Mouse (Mus musculus) embryonic facial prominence, embryonic 10.5 days (tissue): Measurements from ENCODE around the gene Sars2. TPM values are rescaled to one million over a fixed set of nuclear protein-coding genes. Genes with fewer than 3 reads are reported as not detected.
A peak's percentile ranks its signal among the peaks of the same experiment; 100 is the strongest.

Source experiments
- DNase-seq: peaks from one replicate; pipeline ENCODE4 v3.0.0-alpha.2; 2017; ENCODE audit warnings: low spot score
- H3K27ac ChIP-seq: fragments of 300-500 bp; sonication (generic); replicated peaks from 2 replicates; pipeline ENCODE4 v1.5.1; 2016; ENCODE audit warnings: mild to moderate bottlenecking
- H3K27me3 ChIP-seq: fragments of 300-500 bp; sonication (generic); replicated peaks from 2 replicates; pipeline ENCODE4 v1.6.1; 2016; ENCODE audit warnings: low read depth, mild to moderate bottlenecking; ENCODE audit not compliant: poor library complexity, severe bottlenecking
- H3K36me3 ChIP-seq: fragments of 300-500 bp; sonication (generic); replicated peaks from 2 replicates; pipeline ENCODE4 v1.6.1; 2016; ENCODE audit warnings: mild to moderate bottlenecking, moderate library complexity
- H3K4me1 ChIP-seq: fragments of 300-500 bp; sonication (generic); 2 replicates; pipeline ENCODE4 v1.6.1; 2016
- H3K4me3 ChIP-seq: fragments of 300-500 bp; sonication (generic); 2 replicates; pipeline ENCODE4 v1.5.1; 2016; ENCODE audit warnings: mild to moderate bottlenecking, moderate library complexity
- H3K9me3 ChIP-seq: fragments of 300-500 bp; sonication (generic); 2 replicates; pipeline ENCODE4 v1.6.1; 2016; ENCODE audit warnings: mild to moderate bottlenecking
- WGBS: fragments of 180-500 bp; shearing (Covaris S2); methylation state at CpG from one replicate; pipeline ENCODE4 v1.1.7; 2016; 5-methylcytosine and 5-hydroxymethylcytosine counted together
- polyA plus RNA-seq: library from polyadenylated mRNA; unstranded; fragments of >200 nt; fragmentation: Nextera tagmentation; extraction: Ambion mirVana; gene quantifications from 2 replicates; pipeline ENCODE4 v1.2.1, GENCODE M21; 2016

The Sars2 gene
- polyA plus RNA-seq, 1 experiment from 2014 or later, result 40.3 TPM

DNA sequence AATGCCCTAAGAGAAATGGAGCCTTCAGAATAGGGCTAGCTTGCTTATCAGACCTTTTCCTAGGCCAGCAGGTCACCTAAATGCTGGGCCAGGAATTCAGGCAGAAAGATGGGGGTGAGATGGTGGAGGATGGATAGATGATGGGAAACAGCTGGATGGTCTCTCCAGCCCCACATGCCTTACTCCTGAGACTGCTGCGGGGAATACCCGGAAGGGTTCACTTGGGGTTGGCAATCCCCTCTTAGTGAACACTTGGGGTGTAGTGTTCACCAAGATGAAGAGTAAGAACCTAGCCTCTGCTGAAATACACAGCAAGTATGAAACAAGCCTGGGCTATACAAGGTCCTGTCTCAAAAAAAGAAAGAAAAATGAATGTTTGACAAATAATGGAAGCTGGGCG, 47.4 kb downstream of the Sars2 start:
- Histone ChIP-seq H3K4me3 (no peak overlapping the region), H3K4me1 (peaks cover 60% of the 10 kb centered on the region), H3K36me3 (peaks cover 36% of the 10 kb centered on the region), H3K9me3 (no peaks in the 10 kb centered on the region), H3K27me3 (no peaks in the 10 kb centered on the region), H3K27ac (peak overlapping the region; percentile 73)
- 63% methylated on average over 3 of the region's 3 CpGs for WGBS
- DNase-seq, result no peak

DNA sequence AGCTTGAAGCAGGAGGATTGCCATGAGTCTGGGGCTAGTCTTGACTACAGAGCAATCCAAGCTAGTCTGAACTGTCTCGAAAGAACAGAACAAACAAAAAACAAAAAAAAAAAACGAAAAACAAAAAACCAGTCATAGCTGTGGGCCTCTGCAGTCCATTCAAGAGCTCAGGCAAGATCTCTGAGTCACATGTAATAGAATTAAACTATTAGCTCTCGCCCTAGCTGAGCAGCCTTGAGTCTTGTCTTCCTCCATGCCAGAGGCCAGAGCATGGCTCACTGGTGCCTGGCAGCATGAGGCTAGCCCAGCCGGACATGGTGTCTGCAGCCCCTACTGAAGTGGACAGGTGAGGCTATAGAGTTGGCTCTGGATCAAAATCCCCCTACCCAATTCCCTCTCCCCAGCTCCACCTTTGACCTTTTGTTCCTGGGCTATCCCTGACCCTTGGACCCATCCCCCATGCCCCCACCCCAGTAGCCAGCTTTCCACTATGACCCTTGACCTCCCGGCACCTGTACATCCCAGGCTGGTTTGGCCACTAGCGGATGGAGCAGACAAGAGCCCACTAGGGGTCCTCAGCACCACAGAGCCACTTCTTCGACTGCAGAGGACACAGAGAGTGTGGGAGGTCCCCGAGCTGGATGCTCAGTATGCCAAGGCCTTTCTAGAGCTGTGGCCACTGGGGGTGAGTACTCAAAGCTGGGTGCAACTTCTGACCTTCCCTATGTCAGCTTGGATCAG, 48.4 kb downstream of the Sars2 start:
- Histone ChIP-seq H3K27ac (peak overlapping the region; percentile 73), H3K4me1 (peaks cover 53% of the 10 kb centered on the region), H3K27me3 (no peaks in the 10 kb centered on the region), H3K4me3 (no peak overlapping the region), H3K36me3 (peaks cover 28% of the 10 kb centered on the region), H3K9me3 (no peaks in the 10 kb centered on the region)
- peak; percentile 48 for DNase-seq
- 44% methylated on average over 8 of the region's 8 CpGs for WGBS

- H3K4me3 ChIP-seq, result no peak overlapping the region
- DNase-seq, result no peak
- H3K27ac ChIP-seq, result 0 out of 2 replicates have a peak overlapping the region, but pooled peaks have one; percentile 65
- no peaks in the 10 kb centered on the region for H3K27me3 ChIP-seq
- peaks cover 62% of the 10 kb centered on the region for H3K4me1 ChIP-seq
- H3K9me3 ChIP-seq, result no peaks in the 10 kb centered on the region
- peaks cover 14% of the 10 kb centered on the region for H3K36me3 ChIP-seq
Measured at GRCm38 (mm10) chr7:28791706-28792105, 49.9 kb downstream of the Sars2 start.

DNA sequence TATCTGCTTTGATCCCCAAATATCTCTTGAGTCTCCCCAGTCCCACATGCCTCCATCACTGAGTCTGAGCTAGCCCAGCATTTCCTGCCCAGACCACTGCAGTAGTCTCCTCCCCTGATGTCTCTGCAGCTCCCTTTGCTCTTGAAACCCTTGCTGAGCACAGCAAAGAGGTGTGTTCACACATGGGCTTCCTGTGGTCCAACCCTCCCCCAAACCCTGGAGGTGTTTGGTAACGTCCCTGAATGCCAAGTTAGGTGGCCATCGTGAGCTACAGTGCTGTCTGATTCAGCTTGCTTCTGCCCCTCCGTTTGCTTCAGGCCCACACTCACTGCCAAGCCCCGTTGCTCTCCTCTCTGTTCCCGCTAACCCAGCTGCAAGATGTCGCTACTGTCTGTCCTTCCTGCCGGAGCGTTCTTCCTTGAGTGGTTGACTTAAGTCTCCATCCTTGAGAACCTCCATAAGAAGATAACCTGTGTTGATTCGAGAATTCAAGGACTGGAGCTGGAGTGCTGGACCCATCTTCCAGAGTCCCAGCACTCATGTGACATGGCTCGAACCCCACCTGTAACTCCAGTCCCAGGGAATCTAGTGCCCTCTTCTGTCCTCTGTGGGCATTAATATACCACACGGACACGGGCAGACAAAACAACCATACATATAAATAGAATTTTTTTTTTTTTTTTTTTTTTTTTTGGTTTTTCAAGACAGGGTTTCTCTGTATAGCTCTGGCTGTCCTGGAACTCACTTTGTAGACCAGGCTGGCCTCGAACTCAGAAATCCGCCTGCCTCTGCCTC, 50.8 kb downstream of the Sars2 start:
- Histone ChIP-seq H3K27ac (peak overlapping the region; percentile 65), H3K4me1 (peaks cover 65% of the 10 kb centered on the region), H3K4me3 (no peak overlapping the region), H3K9me3 (no peaks in the 10 kb centered on the region), H3K36me3 (peaks cover 11% of the 10 kb centered on the region), H3K27me3 (no peaks in the 10 kb centered on the region)
- WGBS, result 84% methylated on average over 14 of the region's 14 CpGs
- DNase-seq, result no peak

- Histone ChIP-seq H3K4me1 (peaks cover 54% of the 10 kb centered on the region), H3K27me3 (no peaks in the 10 kb centered on the region)
Measured at GRCm38 (mm10) chr7:28793834-28794233, 52.0 kb downstream of the Sars2 start.

GRCm38 (mm10) chr7:28794496-28794895, 52.7 kb downstream of the Sars2 start:
- Histone ChIP-seq H3K4me3 (no peak overlapping the region), H3K27me3 (no peaks in the 10 kb centered on the region), H3K36me3 (no peaks in the 10 kb centered on the region), H3K4me1 (peaks cover 48% of the 10 kb centered on the region), H3K9me3 (no peaks in the 10 kb centered on the region), H3K27ac (no peak overlapping the region)
- WGBS, result 92% methylated on average over 3 of the region's 3 CpGs
- no peak for DNase-seq

More at GRCm38 (mm10) chr7:28793834-28794233, 52.0 kb downstream of the Sars2 start:
- no peaks in the 10 kb centered on the region for H3K9me3 ChIP-seq
- no peak overlapping the region for H3K4me3 ChIP-seq
- H3K36me3 ChIP-seq, result peaks cover under 1% of the 10 kb centered on the region; the same call in 1 of the 2 replicates
- H3K27ac ChIP-seq, result no peak overlapping the region
- 36% methylated on average over 2 of the region's 2 CpGs for WGBS
- DNase-seq, result no peak

- Histone ChIP-seq H3K27me3 (no peaks in the 10 kb centered on the region), H3K36me3 (no peaks in the 10 kb centered on the region), H3K27ac (peak overlapping the region; percentile 74), H3K4me3 (peak overlapping the region; percentile 44; the same call in 1 of the 2 replicates), H3K4me1 (peaks cover 34% of the 10 kb centered on the region), H3K9me3 (no peaks in the 10 kb centered on the region)
- 78% methylated on average over 15 of the region's 15 CpGs for WGBS
- no peak for DNase-seq
Measured at GRCm38 (mm10) chr7:28795832-28796231, 54.0 kb downstream of the Sars2 start.

DNA sequence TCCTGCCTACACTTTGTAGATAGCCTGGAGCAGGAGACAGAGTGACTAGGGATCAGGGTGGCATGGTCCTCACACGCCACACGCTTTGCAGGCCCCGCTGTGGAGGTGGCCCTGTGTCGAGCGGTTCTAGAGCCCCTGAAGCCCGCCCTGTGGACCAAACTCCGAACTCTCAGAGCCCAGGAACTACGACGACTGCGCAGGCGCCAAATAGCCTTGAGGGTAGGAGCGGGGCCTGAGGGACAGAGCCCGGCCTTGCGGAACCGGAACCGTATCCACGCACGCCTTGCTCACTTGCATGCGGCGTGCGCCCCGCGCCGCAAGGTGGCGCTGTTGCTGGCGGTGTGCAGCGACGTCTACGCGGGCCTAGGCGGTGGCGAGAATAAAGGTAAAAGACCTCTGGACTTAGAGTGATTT, 54.8 kb downstream of the Sars2 start:
- DNase-seq, result peak; percentile 82
- Histone ChIP-seq H3K9me3 (no peaks in the 10 kb centered on the region), H3K4me1 (peaks cover 34% of the 10 kb centered on the region), H3K4me3 (peak overlapping the region; percentile 44), H3K36me3 (no peaks in the 10 kb centered on the region), H3K27me3 (no peaks in the 10 kb centered on the region), H3K27ac (peak overlapping the region; percentile 74)
- WGBS, result 18% methylated on average over 32 of the region's 32 CpGs

GRCm38 (mm10) chr7:28799994-28800393, 58.2 kb downstream of the Sars2 start:
- 94% methylated on average over 9 of the region's 9 CpGs for WGBS
- DNase-seq, result no peak
- no peaks in the 10 kb centered on the region for H3K27me3 ChIP-seq

GRCm38 (mm10) chr7:28801451-28801850, 59.7 kb downstream of the Sars2 start:
- Histone ChIP-seq H3K9me3 (no peaks in the 10 kb centered on the region), H3K4me3 (no peak overlapping the region), H3K27ac (peak overlapping the region; percentile 86), H3K27me3 (no peaks in the 10 kb centered on the region), H3K4me1 (peaks cover 42% of the 10 kb centered on the region), H3K36me3 (no peaks in the 10 kb centered on the region)
- 82% methylated on average over 3 of the region's 3 CpGs for WGBS
- DNase-seq, result no peak

More at GRCm38 (mm10) chr7:28799994-28800393, 58.2 kb downstream of the Sars2 start:
- H3K36me3 ChIP-seq, result no peaks in the 10 kb centered on the region
- no peak overlapping the region for H3K4me3 ChIP-seq
- peaks cover 49% of the 10 kb centered on the region for H3K4me1 ChIP-seq
- no peak overlapping the region for H3K27ac ChIP-seq
- H3K9me3 ChIP-seq, result no peaks in the 10 kb centered on the region

- Histone ChIP-seq H3K9me3 (no peaks in the 10 kb centered on the region), H3K4me1 (peaks cover 36% of the 10 kb centered on the region), H3K27me3 (no peaks in the 10 kb centered on the region), H3K4me3 (peak overlapping the region; percentile 37), H3K36me3 (no peaks in the 10 kb centered on the region), H3K27ac (peak overlapping the region; percentile 86)
- peak; percentile 64 for DNase-seq
- whole genome bisulfite sequencing, result 29% methylated on average over 10 of the region's 10 CpGs
Measured at GRCm38 (mm10) chr7:28801901-28802670, 60.3 kb downstream of the Sars2 start.

DNA sequence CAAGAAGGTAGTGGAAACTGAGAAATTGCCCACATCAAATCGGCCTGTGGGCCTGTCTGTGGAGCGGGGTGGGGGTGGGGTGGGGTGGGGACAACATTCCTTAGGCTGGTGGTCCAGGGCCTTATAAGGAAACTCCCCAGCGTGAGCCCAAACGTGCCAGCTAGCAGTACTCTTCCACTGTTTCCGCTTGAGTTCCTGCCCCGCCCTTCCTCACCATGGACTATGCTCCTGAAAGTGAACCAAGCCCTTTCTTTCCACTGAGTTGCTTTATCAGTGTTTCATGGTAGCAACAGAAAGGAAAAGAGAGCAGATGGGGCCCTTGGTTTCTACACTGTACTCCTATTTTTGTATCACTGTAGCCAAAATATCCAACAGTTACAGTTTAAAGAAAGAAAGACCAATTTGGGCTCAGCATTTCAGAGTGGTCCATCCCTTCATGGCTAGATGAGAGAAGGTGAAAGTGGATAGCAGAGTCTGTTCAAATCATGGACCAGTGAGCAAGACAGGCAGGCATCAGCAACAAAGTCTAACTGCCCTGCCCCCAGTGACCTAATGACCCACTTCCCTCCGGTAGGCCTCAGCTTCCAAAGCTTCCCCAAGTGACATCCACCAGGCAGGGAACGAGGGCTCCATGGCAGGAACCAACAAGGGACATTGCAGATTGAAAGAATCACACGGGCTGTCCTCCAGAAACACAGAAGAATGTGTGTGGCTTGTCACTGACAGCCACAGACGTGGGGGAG, 61.2 kb downstream of the Sars2 start:
- Histone ChIP-seq H3K27me3 (no peaks in the 10 kb centered on the region), H3K4me1 (peaks cover 43% of the 10 kb centered on the region)

More for the DNA sequence above, 61.2 kb downstream of the Sars2 start:
- H3K27ac ChIP-seq, result peak overlapping the region; percentile 86
- peak; percentile 72 for DNase-seq
- no peaks in the 10 kb centered on the region for H3K36me3 ChIP-seq
- WGBS, result 5% methylated on average over 10 of the region's 10 CpGs
- peak overlapping the region; percentile 37 for H3K4me3 ChIP-seq
- no peaks in the 10 kb centered on the region for H3K9me3 ChIP-seq
